Mouse (Mus musculus): ENCODE measurements at regions not wholly inside any gene's neighbourhood (a gene's known extent, or its start where the extent isn't known, plus 50 kb on each side); places are given as distances from the start of the nearest gene placed in this dataset.

DNA sequence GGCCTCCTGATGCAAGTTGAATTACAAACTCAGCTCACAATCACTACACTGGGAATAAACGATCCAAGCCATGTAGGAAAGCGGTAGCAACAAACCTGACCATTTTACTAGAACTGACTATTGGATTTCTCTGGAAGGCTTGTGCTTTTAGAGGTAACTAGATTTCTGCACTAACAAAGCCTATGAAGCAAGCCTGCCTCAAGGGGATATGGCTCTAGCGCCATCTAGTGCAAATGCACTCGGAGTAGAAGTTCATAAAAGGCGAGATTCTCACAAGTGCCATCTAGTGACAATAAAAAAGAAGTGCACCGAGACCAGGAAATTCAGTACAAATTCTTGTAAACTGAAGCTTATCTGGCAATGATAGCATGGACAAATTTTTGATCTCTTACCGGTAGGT, 364.9 kb upstream of the Fmr1 start:
- no peaks in the 10 kb centered on the region for H3K36me3 ChIP-seq
- no peaks in the 10 kb centered on the region for H3K27me3 ChIP-seq
- H3K4me2 ChIP-seq (replicated peaks): no peak overlapping the region
- peak; percentile 84; the same call in 1 of the 2 replicates for ATAC-seq (ENCODE audit: low FRiP score, low read depth)
- H3K27ac ChIP-seq (replicated peaks): no peak overlapping the region
- H3K4me3 ChIP-seq: no peak overlapping the region
- no peaks in the 10 kb centered on the region for H3K4me1 ChIP-seq
- 21% methylated on average over 7 of the region's 7 CpGs for WGBS
- no peaks in the 10 kb centered on the region for H3K9me3 ChIP-seq
- H3K9ac ChIP-seq (replicated peaks): no peak overlapping the region
